Mouse (Mus musculus) thymus, postnatal 36 days (tissue): ENCODE measurements around the gene Gm14443.
"Not testable (repeated sequence)": the region's sequence is repeated elsewhere in the genome, so short reads cannot be mapped to it uniquely, and the experiment has no call there.

Experiments
- DNase-seq, 2 experiments: peaks; one replicate each; pipeline ENCODE4 v3.0.0; 2022; ENCODE audit warnings: mixed read lengths in 2 of 2

Gene Gm14443

DNA sequence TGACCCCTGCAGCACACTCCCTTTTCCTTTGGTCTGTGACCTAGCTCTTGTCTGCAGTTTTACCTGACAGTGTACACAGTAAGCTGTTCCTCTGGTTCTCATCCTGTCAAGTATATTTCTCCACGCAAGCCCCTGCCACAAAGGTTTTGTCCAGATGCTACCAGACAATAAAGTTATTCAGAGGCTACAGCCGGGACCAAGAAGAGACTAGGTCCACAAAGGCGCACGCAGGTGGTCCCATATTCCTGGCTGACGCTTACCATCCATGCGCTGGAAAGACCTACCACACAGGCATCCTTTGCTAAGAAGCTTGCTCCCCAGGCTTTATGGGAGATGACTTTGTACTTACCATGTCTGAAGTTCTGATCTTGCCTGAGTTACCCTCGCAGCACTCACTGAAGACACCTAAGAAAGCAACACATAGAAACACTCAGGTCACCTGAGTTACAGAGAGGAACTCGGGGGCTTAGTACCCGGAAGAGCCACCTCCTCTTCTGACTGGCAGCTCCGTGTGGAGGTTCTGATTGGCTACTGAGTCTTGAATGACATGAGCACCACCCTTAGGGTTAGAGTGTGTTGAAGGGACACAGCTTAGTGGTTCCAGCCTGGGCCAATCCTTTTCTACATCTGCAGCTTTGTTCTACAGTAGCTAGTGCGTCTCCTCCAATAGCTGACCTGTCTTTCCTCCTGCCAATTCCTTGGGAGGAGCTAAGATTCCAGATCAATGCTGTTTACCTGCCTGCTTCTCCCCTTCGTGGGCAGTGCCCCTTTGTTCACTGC lies at the start of gene Gm14443:
Gene Gm14443 (minus strand): TSS at position 471 of the 780 bp plus-strand sequence.
- DNase-seq: not testable (repeated sequence)

- DNase-seq: not testable (repeated sequence)
These were observed 31.1 kb upstream of the Gm14443 start, which contains the start of gene Gm14391 for GRCm38 (mm10) chr2:175206732-175207131. TSS of gene Gm14391 (minus strand) at chr2:175206917.

GRCm38 (mm10) chr2:175179008-175179407 lies 3.3 kb upstream of the Gm14443 start:
- DNase-seq: not testable (repeated sequence)

- no peak for DNase-seq
These were observed 641 bp upstream of the Gm14443 start for GRCm38 (mm10) chr2:175176312-175176711.

DNA sequence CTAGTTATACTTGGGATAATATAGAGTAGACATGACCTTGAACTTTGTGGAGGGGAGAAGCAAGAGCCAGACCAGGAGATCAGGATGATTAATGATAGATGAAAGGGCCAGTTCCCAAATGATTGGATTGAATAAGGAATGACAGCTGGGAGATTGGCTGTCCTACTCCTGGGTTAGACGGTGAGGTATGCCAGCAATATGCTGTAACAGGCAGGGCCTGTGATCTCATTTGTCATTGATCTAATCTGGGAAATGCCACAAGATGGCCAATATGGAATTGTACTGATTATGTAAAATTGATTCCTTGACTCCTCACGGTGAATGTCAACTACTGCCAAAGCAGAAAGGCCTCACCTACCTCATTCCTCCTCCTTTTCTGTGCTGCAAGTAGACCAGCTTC lies 1.6 kb downstream of the Gm14443 start:
- not testable (repeated sequence) for DNase-seq

DNA sequence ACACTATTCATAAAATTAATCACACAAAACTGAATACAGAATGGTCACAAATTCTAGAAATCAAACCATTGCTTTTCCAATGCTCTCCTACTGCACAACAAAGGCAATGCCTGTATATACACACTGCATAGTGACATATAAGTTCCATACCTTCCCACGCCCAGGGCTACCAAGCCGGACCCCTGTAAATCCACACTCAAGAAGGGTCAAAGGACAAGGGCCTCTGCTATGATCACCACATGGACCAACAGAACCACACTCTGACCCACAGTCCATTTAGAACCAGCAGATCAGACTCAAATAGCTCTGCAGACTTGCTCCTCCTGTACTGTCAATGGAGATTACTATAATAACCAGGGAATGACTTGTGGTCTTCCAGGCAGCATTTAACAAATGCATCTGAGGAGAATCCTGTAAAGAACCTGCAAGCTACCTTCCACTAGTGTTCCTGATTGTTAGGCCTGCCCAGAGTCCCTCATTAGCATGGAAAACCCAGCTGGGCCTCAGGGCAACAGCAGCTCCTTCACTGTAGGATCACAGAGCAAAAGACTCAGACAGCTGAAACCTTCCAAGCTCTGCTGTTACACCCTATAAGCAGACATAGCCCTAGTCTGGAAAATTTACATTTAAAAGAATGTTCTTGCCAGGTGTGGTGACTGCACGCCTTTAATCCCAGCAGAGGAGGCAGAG lies 2.6 kb downstream of the Gm14443 start:
- DNase-seq: not testable (repeated sequence)

- DNase-seq: no peak
These were observed 3.5 kb downstream of the Gm14443 start for GRCm38 (mm10) chr2:175172123-175172522.

- DNase-seq: not testable (repeated sequence)
These were observed 8.8 kb downstream of the Gm14443 start for GRCm38 (mm10) chr2:175166870-175167269.

DNA sequence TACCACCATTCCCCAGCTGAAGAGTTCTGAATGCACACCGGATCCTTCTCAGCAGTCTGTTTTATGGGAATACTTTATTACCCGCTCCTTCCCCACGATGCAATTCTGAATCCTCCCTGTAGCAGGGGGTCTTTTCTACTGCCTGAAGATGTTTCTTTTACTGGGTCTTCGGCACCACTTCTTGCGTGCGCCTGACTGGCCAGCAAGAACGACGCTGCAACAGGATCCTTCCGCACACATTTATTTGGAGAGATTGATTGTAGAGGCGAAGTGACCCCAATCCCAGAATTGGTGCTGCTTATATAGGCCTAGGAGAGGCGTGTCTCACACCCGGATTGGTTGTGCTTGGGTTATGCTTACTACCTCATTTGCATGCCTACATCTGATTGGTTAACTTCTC lies 10.6 kb downstream of the Gm14443 start:
- DNase-seq: not testable (repeated sequence)

DNA sequence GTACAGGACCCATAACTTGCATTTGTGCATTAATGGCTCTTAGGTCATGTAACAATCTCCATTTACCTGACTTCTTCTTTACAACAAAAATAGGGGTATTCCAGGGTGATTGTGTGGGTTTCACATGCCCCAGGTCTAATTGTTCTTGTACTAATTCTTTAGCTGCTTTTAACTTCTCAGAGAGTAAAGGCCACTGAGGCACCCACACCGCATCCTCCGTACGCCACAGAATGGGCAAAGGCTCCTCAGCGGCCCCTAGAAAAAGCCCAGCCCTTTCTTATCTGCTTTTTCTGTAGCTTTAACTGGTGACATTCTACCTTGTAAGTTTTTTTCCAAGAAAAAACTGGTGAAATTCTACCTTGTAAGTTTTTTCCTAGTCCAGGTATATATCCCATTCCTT lies 14.2 kb downstream of the Gm14443 start:
- not testable (repeated sequence) for DNase-seq

DNA sequence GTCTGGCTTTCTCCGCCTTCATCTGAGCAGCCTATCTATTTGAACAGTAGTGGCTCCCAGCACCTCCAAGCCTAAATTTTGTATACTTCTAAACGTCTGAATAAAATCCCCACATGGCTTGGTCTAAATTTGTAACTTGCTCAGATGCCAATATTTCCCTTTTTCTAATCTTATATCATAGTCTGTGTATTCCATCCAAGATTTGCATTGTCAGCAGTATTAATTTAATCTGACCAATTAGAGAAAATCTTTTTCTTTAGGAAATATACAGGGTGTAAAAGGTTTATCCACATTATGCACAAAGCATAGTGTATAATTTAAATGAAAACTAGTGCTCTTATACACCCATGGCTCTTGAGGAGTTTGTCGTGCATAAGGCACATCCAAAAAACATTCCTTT lies 17.0 kb downstream of the Gm14443 start:
- DNase-seq: no peak

DNA sequence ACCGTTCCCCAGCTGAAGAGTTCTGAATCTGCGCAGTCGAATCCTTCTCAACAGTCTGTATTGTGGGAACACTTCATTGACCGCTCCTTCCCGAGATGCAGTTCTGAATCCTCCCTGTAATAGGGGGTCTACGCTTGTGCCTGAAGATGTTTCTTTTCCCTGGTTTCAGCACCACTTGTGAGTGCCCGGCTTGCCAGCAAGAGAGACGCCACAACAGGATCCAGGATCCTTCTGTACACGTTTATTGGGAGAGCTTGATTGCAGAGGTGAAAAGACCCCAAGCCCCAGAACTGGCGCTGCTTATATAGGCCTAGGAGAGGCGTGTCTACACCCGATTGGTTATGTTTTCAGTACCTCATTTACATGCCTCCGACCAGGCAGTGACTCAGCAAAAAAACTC lies 19.0 kb downstream of the Gm14443 start:
- DNase-seq: no peak

GRCm38 (mm10) chr2:175141993-175142295 lies 33.7 kb downstream of the Gm14443 start, which contains the start of gene Gm14399:
TSS of gene Gm14399 (minus strand) at chr2:175142012.
- not testable (repeated sequence) for DNase-seq

- DNase-seq: peak; percentile 13 to 17
These were observed 34.3 kb downstream of the Gm14443 start for GRCm38 (mm10) chr2:175141118-175141992.

DNA sequence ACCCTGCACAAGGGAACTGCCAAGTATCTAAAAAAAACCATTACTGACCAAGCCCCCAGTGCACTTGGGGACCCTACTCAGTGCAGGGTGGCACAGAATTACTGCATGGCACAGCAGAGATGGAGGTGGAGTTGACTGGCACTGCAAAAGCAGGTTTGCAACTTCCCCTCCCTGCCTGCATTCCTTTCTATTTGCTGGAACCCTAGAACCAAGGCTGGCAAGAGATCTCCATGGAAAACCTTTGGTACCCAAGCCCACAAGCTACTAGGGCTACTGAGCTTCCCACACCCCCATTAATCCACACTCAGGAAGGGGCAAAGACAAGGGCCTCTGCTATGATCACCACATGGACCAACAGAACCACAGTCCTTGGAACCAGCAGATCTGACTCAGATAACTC lies 35.0 kb downstream of the Gm14443 start:
- DNase-seq: not testable (repeated sequence)
